Mouse (Mus musculus) bone marrow macrophage, adult 2 months (primary cell): ENCODE measurements around the gene Samd10.

Source experiments
- CTCF ChIP-seq: IDR thresholded peaks from 2 replicates; pipeline ENCODE4 v1.5.1; 2012; ENCODE audit warnings: low read depth, mild to moderate bottlenecking, low read length, moderate library complexity
- POLR2A ChIP-seq: IDR thresholded peaks from 2 replicates; pipeline ENCODE4 v1.6.1; 2012; ENCODE audit warnings: mild to moderate bottlenecking, low read depth, low read length, borderline replicate concordance

DNA sequence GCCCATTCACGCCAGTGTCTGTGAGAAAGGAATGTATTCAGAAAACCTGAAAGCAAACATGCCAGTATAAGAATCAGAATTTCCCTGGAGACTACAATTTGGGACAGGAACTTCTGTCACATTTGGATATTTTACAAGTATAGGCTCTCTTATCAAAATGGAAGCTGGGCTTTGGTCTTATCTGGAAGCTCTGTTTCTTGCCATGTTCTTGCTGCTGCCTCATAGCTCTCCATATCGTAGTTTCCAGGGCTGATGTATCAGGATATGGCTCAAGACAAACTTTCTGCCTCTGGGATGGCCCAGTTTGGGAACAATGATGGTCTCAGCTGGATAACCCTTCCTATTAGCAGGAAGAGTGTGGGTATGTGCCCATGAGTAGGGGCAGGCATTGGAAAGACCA lies 22.4 kb downstream of the Samd10 start:
- TF ChIP-seq CTCF (no peak), POLR2A (no peak)
